Mouse (Mus musculus) intestine, postnatal 0 days (tissue): ENCODE measurements around the gene Dph2. TPM values are rescaled to one million over a fixed set of nuclear protein-coding genes. Genes with fewer than 3 reads are reported as not detected.
A peak's percentile ranks its signal among the peaks of the same experiment; 100 is the strongest.

ENCODE experiments used
- ATAC-seq: fragments of 200-750 bp; cut with Nextera tagmentation; 2 replicates; pipeline ENCODE4 v1.8.0; 2017; ENCODE audit warnings: mild to moderate bottlenecking, moderate TSS enrichment, moderate library complexity
- H3K27ac ChIP-seq: fragments of 300-500 bp; sonication (generic); 2 replicates; pipeline ENCODE4 v1.5.1; 2014; ENCODE audit warnings: mild to moderate bottlenecking, low read depth, low read length, moderate library complexity
- H3K27me3 ChIP-seq: fragments of 300-500 bp; sonication (generic); replicated peaks from 2 replicates; pipeline ENCODE4 v1.6.1; 2014; ENCODE audit warnings: low read length, mixed read lengths; ENCODE audit not compliant: control insufficient read depth, insufficient read depth
- H3K36me3 ChIP-seq: fragments of 300-500 bp; sonication (generic); 2 replicates; pipeline ENCODE4 v1.6.1; 2014; ENCODE audit warnings: mild to moderate bottlenecking, moderate library complexity; ENCODE audit not compliant: control insufficient read depth, insufficient read depth
- H3K4me1 ChIP-seq: fragments of 300-500 bp; sonication (generic); replicated peaks from 2 replicates; pipeline ENCODE4 v1.6.1; 2014; ENCODE audit warnings: antibody characterized with exemption, low read length, mixed read lengths; ENCODE audit not compliant: control insufficient read depth, insufficient read depth
- H3K4me2 ChIP-seq: fragments of 300-500 bp; sonication (generic); replicated peaks from 2 replicates; pipeline ENCODE4 v1.6.1; 2014; ENCODE audit warnings: low read depth, mild to moderate bottlenecking, moderate library complexity
- H3K4me3 ChIP-seq: fragments of 300-500 bp; sonication (generic); 2 replicates; pipeline ENCODE4 v1.5.1; 2014; ENCODE audit warnings: low read depth, low read length
- H3K9ac ChIP-seq: fragments of 300-500 bp; sonication (generic); 2 replicates; pipeline ENCODE4 v1.6.1; 2014; ENCODE audit warnings: mild to moderate bottlenecking, low read depth, low read length
- H3K9me3 ChIP-seq: fragments of 300-500 bp; sonication (generic); 2 replicates; pipeline ENCODE4 v1.6.1; 2016; ENCODE audit warnings: mixed run types; ENCODE audit not compliant: control insufficient read depth
- CTCF ChIP-seq: sonication (generic); IDR thresholded peaks from 2 replicates; pipeline ENCODE4 v1.5.1; 2016; ENCODE audit warnings: low read depth, mild to moderate bottlenecking, control low read depth, antibody characterized with exemption, moderate library complexity
- WGBS: fragments of 180-500 bp; shearing (Covaris S2); extraction: QIAGEN DNeasy Blood & Tissue Kit; methylation state at CpG from one replicate; pipeline ENCODE4 v1.1.7; 2014; 5-methylcytosine and 5-hydroxymethylcytosine counted together
- polyA plus RNA-seq: library from polyadenylated mRNA; unstranded; fragments of >200 nt; fragmentation: Nextera tagmentation; extraction: Ambion mirVana; gene quantifications from 2 replicates; pipeline ENCODE4 v1.2.1, GENCODE M21; 2015

Dph2 gene
- polyA plus RNA-seq, 1 experiment from 2014 or later: 5.5 TPM

GRCm38 (mm10) chr4:117873615-117874014, 18.2 kb downstream of the Dph2 start:
- no peak for ATAC-seq
- 92% methylated on average over 9 of the region's 9 CpGs for WGBS
- H3K36me3 ChIP-seq: 0 out of 2 replicates have a peak, but pooled peaks cover 7% of the 10 kb centered on the region

DNA sequence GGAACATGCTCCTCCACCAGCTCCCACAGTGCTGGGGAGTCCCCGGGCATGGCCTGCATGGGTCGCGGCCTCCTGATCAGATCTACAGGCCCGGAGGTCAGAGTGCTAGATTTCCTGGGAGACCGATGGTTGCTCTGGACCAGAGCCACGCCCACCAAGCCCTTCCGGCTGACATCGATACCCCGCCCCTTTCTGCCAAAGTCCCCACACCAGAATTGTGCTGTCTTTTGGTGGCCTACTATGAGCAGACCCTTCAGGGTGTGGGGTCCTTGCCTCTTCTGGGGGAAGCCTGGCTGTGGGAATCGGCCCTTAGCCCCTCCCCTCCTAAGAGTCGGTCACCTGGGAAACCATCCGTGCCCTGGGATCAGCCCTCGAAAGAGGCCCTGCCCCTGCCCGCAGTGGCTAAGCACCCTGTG, 19.4 kb downstream of the Dph2 start, which contains the start of gene Ccdc24:
Ccdc24 (minus strand) TSS at position 87 of the 416 bp plus-strand sequence.
- Histone ChIP-seq H3K9me3 (no peaks in the 10 kb centered on the region), H3K27me3 (no peaks in the 10 kb centered on the region), H3K27ac (no peak within 1 kb of the TSS), H3K4me2 (peak within 1 kb of the TSS; percentile 66), H3K4me3 (peak within 1 kb of the TSS; percentile 21), H3K9ac (0 out of 2 replicates have a peak within 1 kb of the TSS, but pooled peaks have one; percentile 11), H3K36me3 (0 out of 2 replicates have a peak, but pooled peaks cover 6% of the 10 kb centered on the region), H3K4me1 (peaks cover 7% of the 10 kb centered on the region; the same call in 1 of the 2 replicates)
- 2% methylated on average over 14 of the region's 14 CpGs for WGBS
- no peak for TF ChIP-seq CTCF
- ATAC-seq: peak; percentile 22; the same call in 1 of the 2 replicates

More at GRCm38 (mm10) chr4:117873615-117874014, 18.2 kb downstream of the Dph2 start:
- Histone ChIP-seq H3K9ac (no peak overlapping the region), H3K4me3 (no peak overlapping the region), H3K27me3 (no peaks in the 10 kb centered on the region), H3K27ac (no peak overlapping the region), H3K4me2 (no peak overlapping the region), H3K4me1 (peaks cover 7% of the 10 kb centered on the region; the same call in 1 of the 2 replicates), H3K9me3 (no peaks in the 10 kb centered on the region)
- no peak for TF ChIP-seq CTCF

DNA sequence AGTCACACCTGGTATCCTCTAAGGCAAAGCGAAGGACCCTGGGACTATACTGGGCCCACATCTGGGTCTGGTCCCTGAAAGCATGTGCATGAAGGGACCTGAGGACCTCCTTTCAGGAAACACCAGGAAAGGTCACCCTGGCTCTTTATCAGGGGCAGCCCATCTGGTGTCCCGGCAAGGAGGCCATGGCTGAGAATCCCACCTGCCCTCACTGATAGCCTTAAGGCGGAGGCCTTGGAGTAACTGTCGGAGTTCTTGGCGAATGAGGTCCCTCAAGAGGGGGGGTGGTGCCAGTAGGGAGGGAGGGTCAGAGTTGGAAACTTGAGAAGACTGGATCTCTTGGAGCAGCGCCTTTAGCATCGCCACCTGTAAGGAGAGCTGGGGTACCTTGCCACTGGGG, 20.0 kb downstream of the Dph2 start:
- peaks cover 7% of the 10 kb centered on the region; the same call in 1 of the 2 replicates for H3K4me1 ChIP-seq
- no peak overlapping the region for H3K4me2 ChIP-seq
- H3K36me3 ChIP-seq: no peaks in the 10 kb centered on the region
- no peak overlapping the region for H3K27ac ChIP-seq
- 74% methylated on average over 7 of the region's 7 CpGs for whole genome bisulfite sequencing
- no peak for ATAC-seq
- TF ChIP-seq CTCF: no peak
- H3K27me3 ChIP-seq: no peaks in the 10 kb centered on the region; the same call in 1 of the 2 replicates
- H3K9ac ChIP-seq: no peak overlapping the region
- no peaks in the 10 kb centered on the region for H3K9me3 ChIP-seq
- H3K4me3 ChIP-seq: no peak overlapping the region

- H3K27me3 ChIP-seq: no peaks in the 10 kb centered on the region; the same call in 1 of the 2 replicates
- H3K27ac ChIP-seq: no peak overlapping the region
- H3K4me1 ChIP-seq: peaks cover 7% of the 10 kb centered on the region; the same call in 1 of the 2 replicates
- no peak for TF ChIP-seq CTCF
- H3K9me3 ChIP-seq: no peaks in the 10 kb centered on the region
- ATAC-seq: no peak
- WGBS: 40% methylated on average over 1 of the region's 1 CpGs
- H3K36me3 ChIP-seq: no peaks in the 10 kb centered on the region
- no peak overlapping the region for H3K4me3 ChIP-seq
- H3K4me2 ChIP-seq: no peak overlapping the region
- H3K9ac ChIP-seq: no peak overlapping the region
These were observed 21.4 kb downstream of the Dph2 start for GRCm38 (mm10) chr4:117870437-117870836.

- Histone ChIP-seq H3K9me3 (no peaks in the 10 kb centered on the region), H3K9ac (no peak overlapping the region), H3K27me3 (no peaks in the 10 kb centered on the region; the same call in 1 of the 2 replicates), H3K36me3 (peaks cover 4% of the 10 kb centered on the region; the same call in 1 of the 2 replicates), H3K4me3 (no peak overlapping the region), H3K4me1 (peaks cover 7% of the 10 kb centered on the region; the same call in 1 of the 2 replicates), H3K27ac (no peak overlapping the region), H3K4me2 (no peak overlapping the region)
- ATAC-seq: no peak
- TF ChIP-seq CTCF: no peak
- WGBS: 73% methylated on average over 9 of the region's 9 CpGs
These were observed 22.5 kb downstream of the Dph2 start for GRCm38 (mm10) chr4:117869317-117869716.

GRCm38 (mm10) chr4:117867823-117868222, 24.0 kb downstream of the Dph2 start:
- peaks cover 4% of the 10 kb centered on the region; the same call in 1 of the 2 replicates for H3K36me3 ChIP-seq
- H3K4me2 ChIP-seq: 0 out of 2 replicates have a peak overlapping the region, but pooled peaks have one; percentile 27
- ATAC-seq: 0 out of 2 replicates have a peak, but pooled peaks have one; percentile 2
- no peaks in the 10 kb centered on the region for H3K9me3 ChIP-seq
- no peaks in the 10 kb centered on the region; the same call in 1 of the 2 replicates for H3K27me3 ChIP-seq
- peaks cover 7% of the 10 kb centered on the region; the same call in 1 of the 2 replicates for H3K4me1 ChIP-seq
- 19% methylated on average over 24 of the region's 24 CpGs for WGBS
- H3K27ac ChIP-seq: no peak overlapping the region
- H3K9ac ChIP-seq: no peak overlapping the region
- no peak overlapping the region for H3K4me3 ChIP-seq
- peak; percentile 86 for TF ChIP-seq CTCF
